Mouse (Mus musculus): Measurements from ENCODE around the gene Pus1. TPM values are rescaled to one million over a fixed set of nuclear protein-coding genes. Genes with fewer than 3 reads are reported as not detected.
A peak's percentile ranks its signal among the peaks of the same experiment; 100 is the strongest.

Gene Pus1
- polyA plus RNA-seq, 1 experiment from 2014 or later: 22.0 TPM

GRCm38 (mm10) chr5:110806676-110807075 is 26.2 kb upstream of the Pus1 start:
- no peak for ATAC-seq
- no peak overlapping the region for H3K4me3 ChIP-seq (replicated peaks; ENCODE audit: low read length)
- H3K4me2 ChIP-seq (ENCODE audit: low read length): peak overlapping the region; percentile 8
- H3K4me1 ChIP-seq (replicated peaks; ENCODE audit: control insufficient read depth, insufficient read depth, low read length): peaks cover 55% of the 10 kb centered on the region
- no peak overlapping the region for H3K27ac ChIP-seq (ENCODE audit: low read length)
- H3K27me3 ChIP-seq (replicated peaks; ENCODE audit: control insufficient read depth, insufficient read depth, low read length): no peaks in the 10 kb centered on the region
- WGBS: 89% methylated on average over 1 of the region's 1 CpGs
- no peaks in the 10 kb centered on the region for H3K9me3 ChIP-seq (ENCODE audit: control insufficient read depth, low read length)
- H3K36me3 ChIP-seq (ENCODE audit: control insufficient read depth, insufficient read depth): 0 out of 2 replicates have a peak, but pooled peaks cover 2% of the 10 kb centered on the region
- H3K9ac ChIP-seq (replicated peaks; ENCODE audit: low read depth, low read length): no peak overlapping the region

- Histone ChIP-seq H3K4me1 (replicated peaks; ENCODE audit: control insufficient read depth, insufficient read depth, low read length) (peaks cover 55% of the 10 kb centered on the region), H3K9me3 (ENCODE audit: control insufficient read depth, low read length) (no peaks in the 10 kb centered on the region), H3K9ac (replicated peaks; ENCODE audit: low read depth, low read length) (no peak overlapping the region), H3K27me3 (replicated peaks; ENCODE audit: control insufficient read depth, insufficient read depth, low read length) (no peaks in the 10 kb centered on the region), H3K27ac (ENCODE audit: low read length) (no peak overlapping the region), H3K4me3 (replicated peaks; ENCODE audit: low read length) (no peak overlapping the region), H3K4me2 (ENCODE audit: low read length) (peak overlapping the region; percentile 13), H3K36me3 (ENCODE audit: control insufficient read depth, insufficient read depth) (0 out of 2 replicates have a peak, but pooled peaks cover 2% of the 10 kb centered on the region)
- ATAC-seq: no peak
- WGBS: 87% methylated on average over 4 of the region's 4 CpGs
These were observed 25.7 kb upstream of the Pus1 start for GRCm38 (mm10) chr5:110806154-110806553.

- WGBS: 90% methylated on average over 7 of the region's 7 CpGs
- Histone ChIP-seq H3K4me3 (replicated peaks; ENCODE audit: low read length) (no peak overlapping the region), H3K9ac (replicated peaks; ENCODE audit: low read depth, low read length) (no peak overlapping the region), H3K4me2 (ENCODE audit: low read length) (no peak overlapping the region), H3K4me1 (replicated peaks; ENCODE audit: control insufficient read depth, insufficient read depth, low read length) (peaks cover 55% of the 10 kb centered on the region), H3K36me3 (ENCODE audit: control insufficient read depth, insufficient read depth) (0 out of 2 replicates have a peak, but pooled peaks cover 2% of the 10 kb centered on the region), H3K27ac (ENCODE audit: low read length) (no peak overlapping the region), H3K9me3 (ENCODE audit: control insufficient read depth, low read length) (no peaks in the 10 kb centered on the region), H3K27me3 (replicated peaks; ENCODE audit: control insufficient read depth, insufficient read depth, low read length) (no peaks in the 10 kb centered on the region)
- no peak for ATAC-seq
These were observed 23.7 kb upstream of the Pus1 start for GRCm38 (mm10) chr5:110804012-110804743.

GRCm38 (mm10) chr5:110802809-110803208 is 22.4 kb upstream of the Pus1 start:
- Histone ChIP-seq H3K36me3 (ENCODE audit: control insufficient read depth, insufficient read depth) (peaks cover 11% of the 10 kb centered on the region; the same call in 1 of the 2 replicates), H3K4me1 (replicated peaks; ENCODE audit: control insufficient read depth, insufficient read depth, low read length) (peaks cover 43% of the 10 kb centered on the region)

GRCm38 (mm10) chr5:110802186-110802585 is 21.7 kb upstream of the Pus1 start:
- H3K27me3 ChIP-seq (replicated peaks; ENCODE audit: control insufficient read depth, insufficient read depth, low read length): no peaks in the 10 kb centered on the region
- WGBS: 85% methylated on average over 4 of the region's 4 CpGs

More at GRCm38 (mm10) chr5:110802809-110803208, 22.4 kb upstream of the Pus1 start:
- no peak overlapping the region for H3K9ac ChIP-seq (replicated peaks; ENCODE audit: low read depth, low read length)
- no peak overlapping the region for H3K4me3 ChIP-seq (replicated peaks; ENCODE audit: low read length)
- H3K9me3 ChIP-seq (ENCODE audit: control insufficient read depth, low read length): no peaks in the 10 kb centered on the region
- ATAC-seq: no peak
- H3K27ac ChIP-seq (ENCODE audit: low read length): no peak overlapping the region
- no peaks in the 10 kb centered on the region for H3K27me3 ChIP-seq (replicated peaks; ENCODE audit: control insufficient read depth, insufficient read depth, low read length)
- no peak overlapping the region for H3K4me2 ChIP-seq (ENCODE audit: low read length)

GRCm38 (mm10) chr5:110801036-110801624 is 20.7 kb upstream of the Pus1 start:
- H3K36me3 ChIP-seq (ENCODE audit: control insufficient read depth, insufficient read depth): peaks cover 24% of the 10 kb centered on the region

More at GRCm38 (mm10) chr5:110802186-110802585, 21.7 kb upstream of the Pus1 start:
- Histone ChIP-seq H3K4me1 (replicated peaks; ENCODE audit: control insufficient read depth, insufficient read depth, low read length) (peaks cover 37% of the 10 kb centered on the region), H3K27ac (ENCODE audit: low read length) (no peak overlapping the region), H3K4me3 (replicated peaks; ENCODE audit: low read length) (no peak overlapping the region), H3K9me3 (ENCODE audit: control insufficient read depth, low read length) (no peaks in the 10 kb centered on the region), H3K4me2 (ENCODE audit: low read length) (no peak overlapping the region), H3K36me3 (ENCODE audit: control insufficient read depth, insufficient read depth) (peaks cover 14% of the 10 kb centered on the region; the same call in 1 of the 2 replicates), H3K9ac (replicated peaks; ENCODE audit: low read depth, low read length) (no peak overlapping the region)
- ATAC-seq: no peak

GRCm38 (mm10) chr5:110797696-110798095 is 17.2 kb upstream of the Pus1 start:
- Histone ChIP-seq H3K9me3 (ENCODE audit: control insufficient read depth, low read length) (no peaks in the 10 kb centered on the region), H3K4me3 (replicated peaks; ENCODE audit: low read length) (no peak overlapping the region), H3K27ac (ENCODE audit: low read length) (no peak overlapping the region), H3K4me2 (ENCODE audit: low read length) (no peak overlapping the region), H3K27me3 (replicated peaks; ENCODE audit: control insufficient read depth, insufficient read depth, low read length) (no peaks in the 10 kb centered on the region), H3K36me3 (ENCODE audit: control insufficient read depth, insufficient read depth) (peaks cover 55% of the 10 kb centered on the region), H3K4me1 (replicated peaks; ENCODE audit: control insufficient read depth, insufficient read depth, low read length) (peaks cover 4% of the 10 kb centered on the region; the same call in 1 of the 2 replicates), H3K9ac (replicated peaks; ENCODE audit: low read depth, low read length) (no peak overlapping the region)
- no peak for ATAC-seq
- WGBS: 68% methylated on average over 4 of the region's 4 CpGs

More at GRCm38 (mm10) chr5:110801036-110801624, 20.7 kb upstream of the Pus1 start:
- no peak overlapping the region for H3K4me2 ChIP-seq (ENCODE audit: low read length)
- no peaks in the 10 kb centered on the region for H3K27me3 ChIP-seq (replicated peaks; ENCODE audit: control insufficient read depth, insufficient read depth, low read length)
- no peak overlapping the region for H3K9ac ChIP-seq (replicated peaks; ENCODE audit: low read depth, low read length)
- WGBS: 86% methylated on average over 3 of the region's 3 CpGs
- H3K9me3 ChIP-seq (ENCODE audit: control insufficient read depth, low read length): no peaks in the 10 kb centered on the region
- no peak overlapping the region for H3K27ac ChIP-seq (ENCODE audit: low read length)
- no peak for ATAC-seq
- H3K4me1 ChIP-seq (replicated peaks; ENCODE audit: control insufficient read depth, insufficient read depth, low read length): peaks cover 26% of the 10 kb centered on the region
- H3K4me3 ChIP-seq (replicated peaks; ENCODE audit: low read length): no peak overlapping the region

- Histone ChIP-seq H3K27me3 (replicated peaks; ENCODE audit: control insufficient read depth, insufficient read depth, low read length) (no peaks in the 10 kb centered on the region), H3K27ac (ENCODE audit: low read length) (no peak overlapping the region), H3K9ac (replicated peaks; ENCODE audit: low read depth, low read length) (no peak overlapping the region), H3K36me3 (ENCODE audit: control insufficient read depth, insufficient read depth) (peaks cover 83% of the 10 kb centered on the region), H3K4me1 (replicated peaks; ENCODE audit: control insufficient read depth, insufficient read depth, low read length) (no peaks in the 10 kb centered on the region), H3K4me2 (ENCODE audit: low read length) (no peak overlapping the region), H3K9me3 (ENCODE audit: control insufficient read depth, low read length) (no peaks in the 10 kb centered on the region), H3K4me3 (replicated peaks; ENCODE audit: low read length) (no peak overlapping the region)
- 94% methylated on average over 7 of the region's 7 CpGs for WGBS
- no peak for ATAC-seq
These were observed 13.9 kb upstream of the Pus1 start for GRCm38 (mm10) chr5:110794363-110794762.

- no peaks in the 10 kb centered on the region for H3K4me1 ChIP-seq (replicated peaks; ENCODE audit: control insufficient read depth, insufficient read depth, low read length)
- H3K4me3 ChIP-seq (replicated peaks; ENCODE audit: low read length): no peak overlapping the region
- no peaks in the 10 kb centered on the region for H3K9me3 ChIP-seq (ENCODE audit: control insufficient read depth, low read length)
- peaks cover 76% of the 10 kb centered on the region for H3K36me3 ChIP-seq (ENCODE audit: control insufficient read depth, insufficient read depth)
- H3K9ac ChIP-seq (replicated peaks; ENCODE audit: low read depth, low read length): no peak overlapping the region
- no peaks in the 10 kb centered on the region for H3K27me3 ChIP-seq (replicated peaks; ENCODE audit: control insufficient read depth, insufficient read depth, low read length)
- 69% methylated on average over 5 of the region's 5 CpGs for WGBS
- no peak overlapping the region for H3K27ac ChIP-seq (ENCODE audit: low read length)
- no peak overlapping the region for H3K4me2 ChIP-seq (ENCODE audit: low read length)
- ATAC-seq: peak; percentile 52; the same call in 1 of the 2 replicates
These were observed 8.2 kb upstream of the Pus1 start for GRCm38 (mm10) chr5:110788684-110789083.

All from forebrain, embryonic 16.5 days (tissue).